Mouse (Mus musculus) layer of hippocampus, adult 2 months (tissue): ENCODE measurements around the gene Zfp319. TPM values are rescaled to one million over a fixed set of nuclear protein-coding genes. Genes with fewer than 3 reads are reported as not detected.
A peak's percentile ranks its signal among the peaks of the same experiment; 100 is the strongest.
"Not testable (repeated sequence)": the region's sequence is repeated elsewhere in the genome, so short reads cannot be mapped to it uniquely, and the experiment has no call there.

Source experiments
- DNase-seq, 2 experiments: peaks; one replicate each; pipeline ENCODE4 v3.0.0; 2022; ENCODE audit warnings: low spot score in 2 of 2
- H3K27ac ChIP-seq: fragments of 200-600 bp; 2 replicates; pipeline ENCODE4 v1.8.1; 2022
- H3K4me3 ChIP-seq: fragments of 200-600 bp; 2 replicates; pipeline ENCODE4 v1.8.1; 2022; ENCODE audit warnings: mild to moderate bottlenecking
- CTCF ChIP-seq: fragments of 200-600 bp; conservative IDR thresholded peaks from 2 replicates; pipeline ENCODE4 v1.8.1; 2022; ENCODE audit warnings: antibody characterized with exemption, mild to moderate bottlenecking, moderate library complexity
- long read RNA-seq, 2 experiments: library from polyadenylated mRNA; stranded (forward); transcript quantifications; one replicate each; pipeline ENCODE4 v2.0.0; 2021; ENCODE audit warnings: borderline mapping rate in 2 of 2
- total RNA-seq, 2 experiments: library from RNA; stranded (reverse); gene quantifications; 2 replicates each; pipeline ENCODE4 v1.2.3; 2021

The Zfp319 gene
- total RNA-seq: 10 to 100 TPM; 15.0 to 16.7 TPM
- long read RNA-seq, experiment 1, full-length matches to known transcripts: 11 of 23 reads
- long read RNA-seq, experiment 1, partial matches to known transcripts: 0 of 23 reads
- long read RNA-seq, experiment 1, other reads (novel, unspliced or antisense): 12 of 23 reads
- long read RNA-seq, experiment 2, full-length matches to known transcripts: 14 of 28 reads
- long read RNA-seq, experiment 2, partial matches to known transcripts: 0 of 28 reads
- long read RNA-seq, experiment 2, other reads (novel, unspliced or antisense): 14 of 28 reads

DNA sequence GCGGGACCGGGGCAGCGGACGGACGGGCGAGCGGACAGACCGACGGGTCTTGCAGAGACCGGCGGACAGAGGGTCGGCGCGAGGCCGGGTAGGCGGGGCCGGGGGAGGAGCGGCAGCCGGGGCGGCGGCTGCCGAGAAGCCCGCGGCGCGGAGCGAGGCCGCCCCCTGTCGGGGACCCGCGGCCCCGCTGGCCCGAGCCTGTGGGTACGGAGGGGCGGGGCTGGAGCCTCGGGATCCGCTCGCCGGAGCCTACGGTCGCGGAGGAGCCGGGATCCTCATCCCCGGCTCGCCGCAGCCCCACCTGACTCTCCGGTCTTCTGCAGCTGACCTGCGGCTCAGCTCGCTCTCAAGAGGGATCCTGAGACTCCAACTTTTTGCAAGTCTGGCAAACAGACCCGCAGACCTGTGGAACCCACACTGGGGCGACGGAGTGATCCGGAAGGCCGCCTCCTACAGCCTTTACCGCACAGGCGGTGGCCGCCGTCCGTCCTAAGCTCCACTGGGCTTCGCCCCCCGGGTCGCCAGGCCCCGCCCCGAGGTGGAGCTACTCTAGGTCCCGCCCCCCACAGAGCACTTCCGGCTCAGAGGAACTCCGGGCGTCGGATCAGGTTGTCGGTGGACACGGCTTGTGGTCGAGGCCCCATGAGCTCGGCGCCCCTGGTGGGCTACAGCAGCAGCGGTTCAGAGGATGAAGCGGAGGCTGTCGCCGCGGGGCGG is at the start of gene Zfp319, which contains the start of gene Usb1:
TSS of gene Zfp319 (minus strand) at position 231 of the 717 bp plus-strand sequence.
TSS of gene Usb1 (plus strand) at position 565 of the 717 bp plus-strand sequence.
- peak; percentile 74 for TF ChIP-seq CTCF
- H3K27ac ChIP-seq: peak within 1 kb of the TSS; percentile 97
- peak within 1 kb of the TSS; percentile 96 for H3K4me3 ChIP-seq
- peak; percentile 89 to 93 for DNase-seq

GRCm38 (mm10) chr8:95380953-95381352 is 49.2 kb upstream of the Zfp319 start:
- no peak overlapping the region for H3K4me3 ChIP-seq
- no peak for DNase-seq
- H3K27ac ChIP-seq: no peak overlapping the region
- TF ChIP-seq CTCF: no peak

GRCm38 (mm10) chr8:95378928-95379327 is 47.2 kb upstream of the Zfp319 start:
- DNase-seq, H3K27ac ChIP-seq, H3K4me3 ChIP-seq: not testable (repeated sequence)

DNA sequence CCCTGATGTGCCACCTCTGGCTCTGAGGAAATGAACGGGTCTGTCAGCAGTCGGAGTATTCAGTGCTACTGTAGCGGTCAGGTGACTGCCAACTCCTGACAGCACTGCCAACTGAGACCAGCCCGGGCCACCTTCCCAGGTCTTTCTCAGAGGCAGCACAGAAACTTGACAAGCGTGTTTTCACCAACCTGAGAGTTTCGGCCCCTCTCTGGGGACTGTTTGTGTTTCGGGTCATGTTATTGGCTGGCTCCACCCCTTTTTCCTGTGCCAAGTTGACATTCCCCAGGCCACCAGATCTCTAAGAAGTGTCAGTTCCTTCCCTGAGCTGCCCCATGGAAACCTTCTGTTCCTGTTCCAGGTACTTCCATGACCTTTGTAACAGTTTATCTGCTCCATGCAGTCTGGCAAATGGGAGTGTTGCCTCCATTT is 46.1 kb upstream of the Zfp319 start:
- Histone ChIP-seq H3K27ac (no peak overlapping the region), H3K4me3 (no peak overlapping the region)
- TF ChIP-seq CTCF: no peak
- no peak for DNase-seq

- TF ChIP-seq CTCF: no peak
- Histone ChIP-seq H3K27ac (no peak overlapping the region), H3K4me3 (no peak overlapping the region)
- no peak for DNase-seq
These were observed 45.4 kb upstream of the Zfp319 start for GRCm38 (mm10) chr8:95377101-95377500.

DNA sequence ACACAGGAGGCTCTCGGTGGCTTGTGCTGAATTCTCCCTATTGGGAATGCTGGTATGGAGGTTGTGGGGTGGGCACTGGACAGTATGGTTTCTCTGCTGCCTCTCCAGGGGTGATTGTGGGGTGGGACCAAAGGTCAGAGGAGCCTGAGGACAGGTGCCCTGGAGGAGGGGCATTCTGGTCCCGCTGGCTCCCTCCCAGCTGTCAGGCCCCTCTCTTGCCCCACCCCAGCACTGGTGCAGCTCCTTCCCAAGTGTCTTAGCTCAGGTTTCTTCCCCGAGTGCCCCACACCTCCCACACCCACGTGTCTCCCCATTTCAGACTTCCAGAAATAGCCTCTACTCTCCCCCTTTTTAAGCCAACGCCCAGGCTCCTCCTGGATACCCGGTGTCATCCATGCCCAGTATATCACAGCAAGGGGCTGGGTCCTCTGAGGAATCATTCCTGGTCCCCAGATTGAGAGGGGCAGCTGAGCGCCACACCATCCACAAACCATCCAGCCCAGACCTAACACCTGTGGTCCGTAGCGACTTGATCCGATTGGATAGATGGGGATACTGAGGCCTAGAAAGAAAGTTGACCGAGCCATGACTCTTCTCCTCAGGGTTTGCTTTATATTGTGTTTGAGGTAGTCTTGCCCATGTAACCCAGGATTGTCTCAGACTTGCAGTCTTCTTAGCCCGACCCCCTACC is 44.7 kb upstream of the Zfp319 start:
- TF ChIP-seq CTCF: no peak
- Histone ChIP-seq H3K27ac (no peak overlapping the region), H3K4me3 (no peak overlapping the region)
- DNase-seq: no peak

DNA sequence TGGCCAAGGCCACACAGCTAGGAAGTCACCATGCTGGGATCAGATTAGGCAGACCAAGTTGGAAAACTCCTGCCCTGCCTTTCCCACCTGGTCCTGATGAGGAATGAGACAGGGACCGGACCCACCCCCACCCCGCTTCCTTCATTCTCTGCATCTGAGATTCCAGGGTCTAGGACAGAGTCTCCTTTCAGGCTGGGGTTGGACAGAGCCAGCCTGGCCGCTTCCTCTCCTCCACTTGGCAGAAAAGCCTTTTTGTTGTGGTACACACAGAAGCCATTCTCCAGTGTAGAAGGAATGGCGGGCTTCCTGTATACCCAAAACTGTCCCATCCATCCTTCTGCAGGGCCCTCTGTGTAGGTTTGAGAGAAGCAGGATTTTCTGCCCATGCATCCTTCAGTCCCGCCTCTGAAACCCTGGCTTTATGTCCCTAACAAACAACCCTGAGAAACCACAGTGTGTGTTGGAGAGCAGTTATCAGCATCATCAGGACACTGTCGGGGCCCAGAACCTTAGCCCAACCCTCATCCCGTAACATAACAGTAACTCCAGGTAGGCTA is 43.7 kb upstream of the Zfp319 start:
- Histone ChIP-seq H3K4me3 (no peak overlapping the region), H3K27ac (no peak overlapping the region)
- no peak for DNase-seq
- TF ChIP-seq CTCF: no peak

GRCm38 (mm10) chr8:95374429-95374828 is 42.7 kb upstream of the Zfp319 start:
- H3K27ac ChIP-seq: no peak overlapping the region
- H3K4me3 ChIP-seq: no peak overlapping the region
- no peak for DNase-seq
- TF ChIP-seq CTCF: no peak

DNA sequence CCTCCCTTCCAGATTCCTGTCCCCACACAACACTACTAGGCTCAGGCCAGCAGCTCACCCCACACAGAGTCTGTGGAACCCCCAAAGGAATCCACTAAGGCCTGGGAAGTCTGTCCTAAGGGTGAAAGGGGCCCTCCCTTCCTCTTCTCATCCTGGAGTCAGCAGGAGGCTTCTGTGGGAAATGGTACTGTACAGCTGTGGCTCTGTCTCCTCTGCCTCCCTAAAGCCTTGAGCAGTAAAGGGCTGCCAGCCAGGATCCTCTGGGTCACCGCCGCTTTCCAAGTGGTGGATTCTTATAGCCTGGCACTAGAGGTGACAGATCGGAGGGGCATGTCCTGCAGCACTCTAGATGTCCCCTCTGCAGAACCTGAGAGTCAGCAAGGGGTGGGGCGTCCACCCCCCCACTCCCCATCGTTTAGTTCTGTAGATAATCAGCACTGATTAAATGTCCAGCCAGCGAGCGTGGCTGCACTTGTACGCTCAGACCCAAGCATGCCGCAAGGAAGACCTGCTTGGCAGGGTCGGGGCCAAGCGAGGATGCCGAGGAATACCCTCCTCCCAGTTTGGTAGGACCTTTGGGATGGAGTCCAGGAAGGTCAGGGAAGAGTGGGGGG is 41.7 kb upstream of the Zfp319 start:
- no peak for DNase-seq
- H3K4me3 ChIP-seq: no peak overlapping the region
- 0 out of 2 replicates have a peak overlapping the region, but pooled peaks have one; percentile 0 for H3K27ac ChIP-seq
- TF ChIP-seq CTCF: no peak

- no peak for DNase-seq
- H3K4me3 ChIP-seq: no peak overlapping the region
- H3K27ac ChIP-seq: no peak overlapping the region
- TF ChIP-seq CTCF: no peak
These were observed 38.0 kb upstream of the Zfp319 start for GRCm38 (mm10) chr8:95369581-95370326.

DNA sequence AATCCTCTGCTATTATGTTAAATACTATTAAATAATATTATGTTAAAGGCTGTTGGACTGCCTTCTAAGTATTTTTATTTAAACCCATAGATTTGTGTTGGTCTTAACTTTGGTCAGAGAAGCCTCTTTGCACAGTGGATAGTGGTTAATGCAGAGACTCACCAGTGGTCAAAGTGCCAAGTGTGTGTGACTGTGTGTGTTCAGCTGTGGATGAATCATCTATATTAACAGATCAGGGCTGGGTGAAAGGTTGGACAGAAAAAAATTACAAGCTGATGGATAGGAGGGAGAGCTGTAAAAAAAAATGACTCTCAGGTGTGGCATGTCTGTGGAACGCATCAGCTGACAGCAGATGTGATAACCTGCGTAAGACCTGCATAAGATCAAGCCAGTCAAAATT is 32.1 kb upstream of the Zfp319 start:
- H3K27ac ChIP-seq: no peak overlapping the region
- H3K4me3 ChIP-seq: no peak overlapping the region
- no peak for DNase-seq
- TF ChIP-seq CTCF: no peak

- no peak for DNase-seq
- no peak for TF ChIP-seq CTCF
- no peak overlapping the region for H3K27ac ChIP-seq
These were observed 30.5 kb upstream of the Zfp319 start for GRCm38 (mm10) chr8:95362272-95362671.

More at GRCm38 (mm10) chr8:95362272-95362671, 30.5 kb upstream of the Zfp319 start:
- H3K4me3 ChIP-seq: no peak overlapping the region
